ENCODE assay signal across 8 mouse cellular contexts in genomic region chrX:73227914-73228605, GRCm38 (mm10). TPM values are rescaled to one million over a fixed set of nuclear protein-coding genes. Genes with fewer than 3 reads are reported as not detected.
DNase-seq lines count a peak whose midpoint lies in the region; ATAC-seq lines count a peak whose summit lies in the region.

Gene F8a, plus strand, starts transcription at chrX:73228291.

- no peaks in the 10 kb centered on the region for H3K27me3 ChIP-seq in hindbrain, embryonic 15.5 days

- 26% methylated on average over 38 of the region's 39 CpGs for WGBS in hindbrain, embryonic 15.5 days

- H3K9ac ChIP-seq in hindbrain, embryonic 15.5 days: peak within 1 kb of the TSS; percentile 66

- 0 out of 2 replicates have a peak, but pooled peaks cover 6% of the 10 kb centered on the region for H3K4me1 ChIP-seq in hindbrain, embryonic 15.5 days (replicated peaks)

- peak within 1 kb of the TSS; percentile 95 for H3K27ac ChIP-seq in hindbrain, embryonic 15.5 days (replicated peaks)

- H3K9me3 ChIP-seq in hindbrain, embryonic 15.5 days: no peaks in the 10 kb centered on the region

- H3K4me3 ChIP-seq in hindbrain, embryonic 15.5 days: peak within 1 kb of the TSS; percentile 66

- peak; percentile 24 for DNase-seq in WW6 (ENCODE audit: low read depth, low spot score)
- peak; percentile 74 to 76 for DNase-seq in cerebellum, postnatal 36 days
- peak; percentile 66 to 78 for DNase-seq in frontal cortex, postnatal 36 days (ENCODE audit: low spot score in 2 of 2)
- DNase-seq in left cerebral cortex, adult 18-20 months (ENCODE audit: low spot score in 2 of 2): peak; percentile 69 to 71
- peak; percentile 84 to 89 for DNase-seq in lung, postnatal 4 days
- DNase-seq in retina, postnatal 1 day: peak; percentile 91
- DNase-seq in thymus, postnatal 4 days: peak; percentile 79

- H3K4me2 ChIP-seq in hindbrain, embryonic 15.5 days: peak within 1 kb of the TSS; percentile 63

- H3K36me3 ChIP-seq in hindbrain, embryonic 15.5 days: no peaks in the 10 kb centered on the region

- peak; percentile 98 for ATAC-seq in hindbrain, embryonic 15.5 days (ENCODE audit: low FRiP score, low read depth)

RNA-seq across cellular contexts. Expression of gene F8a, which starts in this region (rescaled TPM):
- 34.6 and 35.7 TPM in 2 replicates for polyA plus RNA-seq in hindbrain, embryonic 15.5 days (2015; fragmentation: Nextera tagmentation; extraction: Ambion mirVana)
- total RNA-seq in left cerebral cortex, adult 18-20 months (2021): 10 to 100 TPM; 16.3 to 19.0 TPM

Comparison
In these comparisons a context has a peak if more than half of its experiments do, and no peak if none do; other contexts are left out.
1. Peak in every context shown above with its lines: DNase-seq, ATAC-seq, H3K4me3 ChIP-seq and H3K27ac ChIP-seq.
2. DNase-seq: peak in every context shown above with its lines; median percentile 91 in retina, postnatal 1 day; 86 in lung, postnatal 4 days; 79 in thymus, postnatal 4 days; 75 in cerebellum, postnatal 36 days; 72 in frontal cortex, postnatal 36 days; 70 in left cerebral cortex, adult 18-20 months; 24 in WW6.